Mouse (Mus musculus): ENCODE data around the gene Gmds. TPM values are rescaled to one million over a fixed set of nuclear protein-coding genes. Genes with fewer than 3 reads are reported as not detected.

Gmds gene
- polyA plus RNA-seq, 1 experiment: 230 TPM

- no peak overlapping the region for H3K4me3 ChIP-seq (ENCODE audit: low read depth, low read length)
- peaks cover 61% of the 10 kb centered on the region for H3K27me3 ChIP-seq (ENCODE audit: control insufficient read depth, insufficient read depth, low read length)
- H3K36me3 ChIP-seq (ENCODE audit: control insufficient read depth, insufficient read depth, low read length): no peaks in the 10 kb centered on the region; the same call in 1 of the 2 replicates
- no peak overlapping the region for H3K27ac ChIP-seq (ENCODE audit: insufficient read depth, low read depth, low read length)
- no peak for TF ChIP-seq POLR2A (IDR thresholded peaks at IDR 0.05; ENCODE audit: low read depth, low read length)
- TF ChIP-seq CTCF (IDR thresholded peaks at IDR 0.05; ENCODE audit: extremely low read depth, insufficient read length, insufficient replicate concordance, low read depth, low read length): no peak
- 19% methylated on average over 9 of the region's 9 CpGs for WGBS
- peaks cover 21% of the 10 kb centered on the region for H3K4me1 ChIP-seq (ENCODE audit: control insufficient read depth, insufficient read depth, insufficient read length, low read length)
Observed at GRCm38 (mm10) chr13:31810375-31810692, 528.2 kb downstream of the Gmds start.

- Histone ChIP-seq H3K4me1 (ENCODE audit: control insufficient read depth, insufficient read depth, insufficient read length, low read length) (peaks cover 21% of the 10 kb centered on the region), H3K36me3 (ENCODE audit: control insufficient read depth, insufficient read depth, low read length) (no peaks in the 10 kb centered on the region), H3K4me3 (ENCODE audit: low read depth, low read length) (no peak overlapping the region), H3K27ac (ENCODE audit: insufficient read depth, low read depth, low read length) (no peak overlapping the region), H3K27me3 (ENCODE audit: control insufficient read depth, insufficient read depth, low read length) (peaks cover 66% of the 10 kb centered on the region)
- TF ChIP-seq POLR2A (IDR thresholded peaks at IDR 0.05; ENCODE audit: low read depth, low read length) (no peak), CTCF (IDR thresholded peaks at IDR 0.05; ENCODE audit: extremely low read depth, insufficient read length, insufficient replicate concordance, low read depth, low read length) (no peak)
- 61% methylated on average over 6 of the region's 6 CpGs for WGBS
Observed at GRCm38 (mm10) chr13:31809701-31810100, 528.8 kb downstream of the Gmds start.

GRCm38 (mm10) chr13:31808804-31809420 lies 529.6 kb downstream of the Gmds start:
- WGBS: 22% methylated on average over 16 of the region's 16 CpGs
- peaks cover 73% of the 10 kb centered on the region for H3K27me3 ChIP-seq (ENCODE audit: control insufficient read depth, insufficient read depth, low read length)
- H3K36me3 ChIP-seq (ENCODE audit: control insufficient read depth, insufficient read depth, low read length): no peaks in the 10 kb centered on the region
- peaks cover 21% of the 10 kb centered on the region for H3K4me1 ChIP-seq (ENCODE audit: control insufficient read depth, insufficient read depth, insufficient read length, low read length)
- peak overlapping the region; percentile 61 for H3K4me3 ChIP-seq (ENCODE audit: low read depth, low read length)
- no peak overlapping the region for H3K27ac ChIP-seq (ENCODE audit: insufficient read depth, low read depth, low read length)
- no peak for TF ChIP-seq CTCF (IDR thresholded peaks at IDR 0.05; ENCODE audit: extremely low read depth, insufficient read length, insufficient replicate concordance, low read depth, low read length)

DNA sequence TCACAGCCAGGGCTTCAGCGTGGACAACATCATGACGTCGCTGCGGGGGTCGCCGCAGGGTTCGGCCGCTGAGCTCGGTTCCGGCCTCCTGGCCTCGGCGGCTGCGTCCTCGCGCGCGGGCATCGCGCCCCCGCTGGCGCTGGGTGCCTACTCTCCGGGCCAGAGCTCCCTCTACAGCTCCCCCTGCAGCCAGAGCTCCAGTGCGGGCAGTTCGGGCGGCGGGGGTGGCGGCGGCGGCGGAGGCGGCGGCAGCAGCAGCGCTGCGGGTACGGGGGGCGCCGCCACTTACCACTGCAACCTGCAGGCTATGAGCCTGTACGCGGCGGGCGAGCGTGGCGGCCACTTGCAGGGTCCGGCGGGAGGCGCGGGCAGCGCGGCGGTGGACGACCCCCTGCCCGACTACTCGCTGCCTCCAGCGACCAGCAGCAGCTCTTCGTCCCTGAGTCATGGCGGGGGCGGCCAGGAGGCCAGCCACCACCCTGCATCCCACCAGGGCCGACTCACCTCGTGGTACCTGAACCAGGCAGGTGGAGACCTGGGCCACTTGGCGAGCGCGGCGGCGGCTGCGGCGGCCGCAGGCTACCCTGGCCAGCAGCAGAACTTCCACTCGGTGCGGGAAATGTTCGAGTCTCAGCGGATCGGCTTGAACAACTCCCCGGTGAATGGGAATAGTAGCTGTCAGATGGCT lies 530.3 kb downstream of the Gmds start:
- Histone ChIP-seq H3K27ac (ENCODE audit: insufficient read depth, low read depth, low read length) (no peak overlapping the region), H3K4me1 (ENCODE audit: control insufficient read depth, insufficient read depth, insufficient read length, low read length) (peaks cover 21% of the 10 kb centered on the region), H3K4me3 (ENCODE audit: low read depth, low read length) (peak overlapping the region; percentile 61), H3K36me3 (ENCODE audit: control insufficient read depth, insufficient read depth, low read length) (no peaks in the 10 kb centered on the region), H3K27me3 (ENCODE audit: control insufficient read depth, insufficient read depth, low read length) (peaks cover 80% of the 10 kb centered on the region)
- TF ChIP-seq POLR2A (IDR thresholded peaks at IDR 0.05; ENCODE audit: low read depth, low read length): no peak
- no peak for TF ChIP-seq CTCF (IDR thresholded peaks at IDR 0.05; ENCODE audit: extremely low read depth, insufficient read length, insufficient replicate concordance, low read depth, low read length)
- 1% methylated on average over 73 of the region's 73 CpGs for WGBS

DNA sequence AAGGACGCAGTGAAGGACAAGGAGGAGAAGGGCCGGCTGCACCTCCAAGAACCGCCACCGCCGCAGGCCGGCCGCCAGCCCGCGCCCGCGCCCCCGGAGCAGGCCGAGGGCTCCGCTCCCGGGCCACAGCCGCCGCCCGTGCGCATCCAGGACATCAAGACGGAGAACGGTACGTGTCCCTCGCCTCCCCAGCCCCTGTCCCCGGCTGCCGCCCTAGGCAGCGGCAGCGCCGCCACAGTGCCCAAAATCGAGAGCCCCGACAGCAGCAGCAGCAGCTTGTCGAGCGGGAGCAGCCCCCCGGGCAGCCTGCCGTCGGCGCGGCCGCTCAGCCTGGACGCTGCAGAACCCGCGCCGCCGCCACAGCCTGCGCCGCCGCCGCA lies 530.8 kb downstream of the Gmds start:
- peak overlapping the region; percentile 61 for H3K4me3 ChIP-seq (ENCODE audit: low read depth, low read length)
- H3K36me3 ChIP-seq (ENCODE audit: control insufficient read depth, insufficient read depth, low read length): no peaks in the 10 kb centered on the region
- WGBS: 2% methylated on average over 46 of the region's 47 CpGs
- H3K27ac ChIP-seq (ENCODE audit: insufficient read depth, low read depth, low read length): no peak overlapping the region
- peaks cover 85% of the 10 kb centered on the region for H3K27me3 ChIP-seq (ENCODE audit: control insufficient read depth, insufficient read depth, low read length)
- no peak for TF ChIP-seq CTCF (IDR thresholded peaks at IDR 0.05; ENCODE audit: extremely low read depth, insufficient read length, insufficient replicate concordance, low read depth, low read length)
- TF ChIP-seq POLR2A (IDR thresholded peaks at IDR 0.05; ENCODE audit: low read depth, low read length): no peak
- H3K4me1 ChIP-seq (ENCODE audit: control insufficient read depth, insufficient read depth, insufficient read length, low read length): peaks cover 21% of the 10 kb centered on the region

DNA sequence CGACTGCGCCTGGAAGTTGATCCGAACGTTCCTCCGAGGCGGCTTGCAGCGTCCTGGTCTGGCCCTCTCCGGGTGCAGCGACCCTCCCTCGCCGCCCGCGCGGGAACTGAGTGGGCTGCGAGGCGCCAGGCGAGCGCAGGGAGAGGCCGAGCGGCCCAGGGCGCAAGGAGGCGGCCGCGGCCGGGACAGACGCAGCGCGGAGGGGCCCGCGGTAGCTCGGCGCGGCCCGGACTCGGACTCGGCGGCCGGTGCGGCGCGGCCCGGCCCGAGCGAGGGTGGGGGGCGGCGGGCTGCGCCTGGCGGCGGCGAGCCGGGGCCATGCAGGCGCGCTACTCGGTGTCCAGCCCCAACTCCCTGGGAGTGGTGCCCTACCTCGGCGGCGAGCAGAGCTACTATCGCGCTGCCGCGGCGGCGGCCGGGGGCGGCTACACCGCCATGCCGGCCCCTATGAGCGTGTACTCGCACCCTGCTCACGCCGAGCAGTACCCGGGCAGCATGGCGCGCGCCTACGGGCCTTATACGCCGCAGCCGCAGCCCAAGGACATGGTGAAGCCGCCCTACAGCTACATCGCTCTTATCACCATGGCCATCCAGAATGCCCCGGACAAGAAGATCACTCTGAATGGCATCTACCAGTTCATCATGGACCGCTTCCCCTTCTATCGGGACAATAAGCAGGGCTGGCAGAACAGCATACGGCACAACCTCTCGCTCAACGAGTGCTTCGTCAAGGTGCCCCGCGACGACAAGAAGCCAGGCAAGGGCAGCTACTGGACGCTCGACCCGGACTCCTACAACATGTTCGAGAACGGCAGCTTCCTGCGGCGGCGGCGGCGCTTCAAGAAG lies 531.4 kb downstream of the Gmds start:
- 1% methylated on average over 101 of the region's 101 CpGs for WGBS
- TF ChIP-seq CTCF (IDR thresholded peaks at IDR 0.05; ENCODE audit: extremely low read depth, insufficient read length, insufficient replicate concordance, low read depth, low read length): no peak
- TF ChIP-seq POLR2A (IDR thresholded peaks at IDR 0.05; ENCODE audit: low read depth, low read length): no peak
- no peak overlapping the region for H3K27ac ChIP-seq (ENCODE audit: insufficient read depth, low read depth, low read length)
- peaks cover 21% of the 10 kb centered on the region for H3K4me1 ChIP-seq (ENCODE audit: control insufficient read depth, insufficient read depth, insufficient read length, low read length)
- peak overlapping the region; percentile 61 for H3K4me3 ChIP-seq (ENCODE audit: low read depth, low read length)
- peaks cover 89% of the 10 kb centered on the region for H3K27me3 ChIP-seq (ENCODE audit: control insufficient read depth, insufficient read depth, low read length)
- no peaks in the 10 kb centered on the region for H3K36me3 ChIP-seq (ENCODE audit: control insufficient read depth, insufficient read depth, low read length)

- no peak for TF ChIP-seq POLR2A (IDR thresholded peaks at IDR 0.05; ENCODE audit: low read depth, low read length)
- no peak within 1 kb of the TSS for H3K27ac ChIP-seq (ENCODE audit: insufficient read depth, low read depth, low read length)
- peak within 1 kb of the TSS; percentile 61 for H3K4me3 ChIP-seq (ENCODE audit: low read depth, low read length)
- H3K27me3 ChIP-seq (ENCODE audit: control insufficient read depth, insufficient read depth, low read length): peaks cover 91% of the 10 kb centered on the region
- H3K36me3 ChIP-seq (ENCODE audit: control insufficient read depth, insufficient read depth, low read length): no peaks in the 10 kb centered on the region
- WGBS: under 1% methylated on average over 40 of the region's 40 CpGs
- H3K4me1 ChIP-seq (ENCODE audit: control insufficient read depth, insufficient read depth, insufficient read length, low read length): peaks cover 19% of the 10 kb centered on the region
Observed at GRCm38 (mm10) chr13:31806428-31806832, 532.1 kb downstream of the Gmds start, which contains the start of gene Foxc1. TSS of gene Foxc1 (plus strand) at chr13:31806633.
